Comparison of ENCODE assay signal across 24 mouse cellular contexts in genomic region chr8:108778551-108778950, GRCm38 (mm10).
DNase-seq lines count a peak whose midpoint lies in the region; ATAC-seq lines count a peak whose summit lies in the region.
"Had no signal": no experiment of that assay in that cellular context is flagged by ENCODE, and none has a peak within 500 bp of the region (broad histone marks: within the 10 kb centered on the region; RNA-seq: fewer than 3 reads in every experiment).

No protein-coding gene starts in this region.

- H3K4me2 ChIP-seq in lung, embryonic 15.5 days, result no peak overlapping the region
- H3K4me2 ChIP-seq: forebrain, embryonic 13.5 days; heart, embryonic 11.5 days; hindbrain, embryonic 13.5 days; intestine, embryonic 15.5 days had no signal

- no peak for ATAC-seq in lung, embryonic 15.5 days (ENCODE audit: borderline replicate concordance, extremely low read depth, low FRiP score, low TSS enrichment)
- ATAC-seq in monocyte, adult 5-6 weeks (replicated peaks; ENCODE audit: insufficient number of reproducible peaks, low FRiP score, low TSS enrichment, poor library complexity, severe bottlenecking), result no peak
- ATAC-seq: activated CD4-positive, CD25-positive, alpha-beta regulatory T cell, adult 4 months; forebrain, embryonic 13.5 days; forebrain, embryonic 16.5 days; hindbrain, embryonic 16.5 days; intestine, embryonic 15.5 days had no signal

- DNase-seq in adrenal gland, adult (ENCODE audit: inconsistent age in 2 of 2, low spot score in 1 of 2), result peak; percentile 85 to 89
- no peak for DNase-seq in adrenal gland, adult 18-20 months (ENCODE audit: low spot score in 2 of 2)
- no peak for DNase-seq in lung, postnatal 14 days
- peak; percentile 81 for DNase-seq in adrenal gland, postnatal 14 days
- no peak for DNase-seq in limb, embryonic 10.5 days (ENCODE audit: low spot score)
- DNase-seq in layer of hippocampus, postnatal 10 days (ENCODE audit: low spot score in 2 of 2), result no peak
- DNase-seq: cerebellum, adult 11-12 months; cerebellum, adult 8-10 months; cerebellum, postnatal 10 days; cerebellum, postnatal 36 days; gastrocnemius, postnatal 10 days; gastrocnemius, postnatal 36 days; heart, adult 11 months had no signal

- no peaks in the 10 kb centered on the region for H3K9me3 ChIP-seq in lung, embryonic 15.5 days
- no peaks in the 10 kb centered on the region for H3K9me3 ChIP-seq in limb, embryonic 10.5 days (replicated peaks)
- H3K9me3 ChIP-seq: forebrain, embryonic 10.5 days; forebrain, embryonic 13.5 days; hindbrain, embryonic 10.5 days; hindbrain, embryonic 13.5 days; intestine, embryonic 15.5 days had no signal

- no peaks in the 10 kb centered on the region for H3K27me3 ChIP-seq in lung, embryonic 15.5 days
- no peaks in the 10 kb centered on the region for H3K27me3 ChIP-seq in limb, embryonic 10.5 days (ENCODE audit: low read depth, poor library complexity, severe bottlenecking)
- H3K27me3 ChIP-seq: intestine, embryonic 15.5 days had no signal

- no peaks in the 10 kb centered on the region for H3K36me3 ChIP-seq in lung, embryonic 15.5 days
- 0 out of 2 replicates have a peak, but pooled peaks cover 3% of the 10 kb centered on the region for H3K36me3 ChIP-seq in limb, embryonic 10.5 days
- H3K36me3 ChIP-seq: hindbrain, embryonic 10.5 days; hindbrain, embryonic 13.5 days; intestine, embryonic 15.5 days had no signal

- 54% methylated on average over 9 of the region's 9 CpGs for WGBS in lung, embryonic 15.5 days
- 89% methylated on average over 9 of the region's 9 CpGs for WGBS in limb, embryonic 10.5 days

- peaks cover 55% of the 10 kb centered on the region for H3K4me1 ChIP-seq in lung, embryonic 15.5 days
- H3K4me1 ChIP-seq in limb, embryonic 10.5 days, result peaks cover 53% of the 10 kb centered on the region

- H3K9ac ChIP-seq in lung, embryonic 15.5 days, result no peak overlapping the region
- H3K9ac ChIP-seq: forebrain, embryonic 13.5 days; hindbrain, embryonic 13.5 days; intestine, embryonic 15.5 days had no signal

- no peak overlapping the region for H3K4me3 ChIP-seq in lung, embryonic 15.5 days
- no peak overlapping the region for H3K4me3 ChIP-seq in limb, embryonic 10.5 days
- H3K4me3 ChIP-seq: forebrain, embryonic 10.5 days; forebrain, embryonic 13.5 days; hindbrain, embryonic 10.5 days; hindbrain, embryonic 13.5 days; intestine, embryonic 15.5 days had no signal

- H3K27ac ChIP-seq in lung, embryonic 15.5 days, result peak overlapping the region; percentile 15; the same call in 1 of the 2 replicates
- H3K27ac ChIP-seq in limb, embryonic 10.5 days, result 0 out of 2 replicates have a peak overlapping the region, but pooled peaks have one; percentile 12
- H3K27ac ChIP-seq: forebrain, embryonic 10.5 days; forebrain, embryonic 13.5 days; hindbrain, embryonic 13.5 days; intestine, embryonic 15.5 days had no signal

Comparison
In these comparisons a context has a peak if more than half of its experiments do, and no peak if none do; other contexts are left out.
1. DNase-seq: peak in adrenal gland, adult (2 of 2) and adrenal gland, postnatal 14 days (single experiment); none in adrenal gland, adult 18-20 months (0 of 2), lung, postnatal 14 days (single experiment), limb, embryonic 10.5 days (single experiment) and layer of hippocampus, postnatal 10 days (0 of 2).